Mouse (Mus musculus) midbrain, embryonic 16.5 days (tissue): ENCODE measurements around the gene Rabepk. TPM values are rescaled to one million over a fixed set of nuclear protein-coding genes. Genes with fewer than 3 reads are reported as not detected.
"Not testable (repeated sequence)": the region's sequence is repeated elsewhere in the genome, so short reads cannot be mapped to it uniquely, and the experiment has no call there.

Experiments
- ATAC-seq: fragments of 200-750 bp; cut with Nextera tagmentation; 2 replicates; pipeline ENCODE4 v1.8.0; 2017; ENCODE audit warnings: moderate TSS enrichment
- H3K27ac ChIP-seq: fragments of 300-500 bp; sonication (generic); 2 replicates; pipeline ENCODE4 v1.5.1; 2014; ENCODE audit warnings: mild to moderate bottlenecking, low read length, mixed read lengths
- H3K27me3 ChIP-seq: fragments of 300-500 bp; sonication (generic); 2 replicates; pipeline ENCODE4 v1.6.1; 2014; ENCODE audit warnings: low read depth, low read length, mixed read lengths; ENCODE audit not compliant: control insufficient read depth, insufficient read depth
- H3K36me3 ChIP-seq: fragments of 300-500 bp; sonication (generic); 2 replicates; pipeline ENCODE4 v1.6.1; 2014; ENCODE audit warnings: mild to moderate bottlenecking, low read length, moderate library complexity, mixed read lengths; ENCODE audit not compliant: control insufficient read depth, insufficient read depth
- H3K4me1 ChIP-seq: fragments of 300-500 bp; sonication (generic); 2 replicates; pipeline ENCODE4 v1.6.1; 2014; ENCODE audit warnings: mild to moderate bottlenecking, low read length, mixed read lengths; ENCODE audit not compliant: control insufficient read depth, insufficient read depth
- H3K4me2 ChIP-seq: fragments of 300-500 bp; sonication (generic); 2 replicates; pipeline ENCODE4 v1.6.1; 2014; ENCODE audit warnings: mild to moderate bottlenecking, low read length, mixed read lengths
- H3K4me3 ChIP-seq: fragments of 300-500 bp; sonication (generic); 2 replicates; pipeline ENCODE4 v1.5.1; 2014; ENCODE audit warnings: low read depth, mild to moderate bottlenecking, low read length, moderate library complexity, mixed read lengths
- H3K9ac ChIP-seq: fragments of 300-500 bp; sonication (generic); 2 replicates; pipeline ENCODE4 v1.6.1; 2014; ENCODE audit warnings: low read depth, low read length, mixed read lengths
- H3K9me3 ChIP-seq: fragments of 300-500 bp; sonication (generic); replicated peaks from 2 replicates; pipeline ENCODE4 v1.6.1; 2014; ENCODE audit warnings: mild to moderate bottlenecking, low read length, mixed read lengths; ENCODE audit not compliant: control insufficient read depth, poor library complexity, severe bottlenecking
- WGBS: fragments of 180-500 bp; shearing (Covaris S2); extraction: QIAGEN DNeasy Blood & Tissue Kit; methylation state at CpG from one replicate; pipeline ENCODE4 v1.1.7; 2014; 5-methylcytosine and 5-hydroxymethylcytosine counted together
- polyA plus RNA-seq: library from polyadenylated mRNA; unstranded; fragments of >200 nt; fragmentation: Nextera tagmentation; extraction: Ambion mirVana; gene quantifications from 2 replicates; pipeline ENCODE4 v1.2.1, GENCODE M21; 2015

The Rabepk gene
- polyA plus RNA-seq, 1 experiment from 2014 or later = 27.4 TPM

DNA sequence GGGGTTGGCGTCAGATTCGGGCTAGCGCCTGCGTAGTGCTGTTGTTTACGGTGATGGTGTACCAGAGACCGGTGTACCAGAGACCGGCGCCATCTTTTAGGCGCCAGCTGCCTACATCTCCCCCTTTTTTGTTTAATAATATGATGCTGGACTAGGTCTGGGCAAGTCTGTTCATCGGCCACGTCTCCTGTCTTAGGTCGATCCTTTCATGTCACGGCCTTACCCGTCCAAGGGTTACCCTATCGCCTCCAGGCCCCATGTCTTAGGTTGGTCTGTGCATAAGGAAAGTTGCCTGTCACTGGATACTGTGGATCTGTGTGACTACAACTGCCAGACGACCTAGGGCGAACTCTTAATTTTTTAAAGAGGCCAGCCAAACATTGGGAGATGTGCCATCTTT lies 30.4 kb upstream of the Rabepk start:
- H3K27me3 ChIP-seq, H3K36me3 ChIP-seq, ATAC-seq, H3K4me2 ChIP-seq, H3K9ac ChIP-seq, H3K4me3 ChIP-seq, H3K27ac ChIP-seq, H3K9me3 ChIP-seq, H3K4me1 ChIP-seq: not testable (repeated sequence)
- 96% methylated on average over 17 of the region's 17 CpGs for WGBS

- 83% methylated on average over 1 of the region's 1 CpGs for WGBS
- peaks cover 24% of the 10 kb centered on the region for H3K4me1 ChIP-seq
These were observed 28.3 kb upstream of the Rabepk start for GRCm38 (mm10) chr2:34828026-34828425.

GRCm38 (mm10) chr2:34827591-34827990 lies 27.9 kb upstream of the Rabepk start:
- Histone ChIP-seq H3K4me3 (no peak overlapping the region), H3K27me3 (no peaks in the 10 kb centered on the region; the same call in 1 of the 2 replicates), H3K9me3 (no peaks in the 10 kb centered on the region), H3K27ac (no peak overlapping the region), H3K4me2 (no peak overlapping the region), H3K36me3 (no peaks in the 10 kb centered on the region), H3K9ac (no peak overlapping the region), H3K4me1 (peaks cover 24% of the 10 kb centered on the region)
- no peak for ATAC-seq
- WGBS = 91% methylated on average over 4 of the region's 4 CpGs

More at GRCm38 (mm10) chr2:34828026-34828425, 28.3 kb upstream of the Rabepk start:
- ATAC-seq = no peak
- Histone ChIP-seq H3K27ac (no peak overlapping the region), H3K27me3 (no peaks in the 10 kb centered on the region; the same call in 1 of the 2 replicates), H3K4me2 (no peak overlapping the region), H3K9ac (no peak overlapping the region), H3K9me3 (no peaks in the 10 kb centered on the region), H3K36me3 (no peaks in the 10 kb centered on the region), H3K4me3 (no peak overlapping the region)

GRCm38 (mm10) chr2:34826460-34827231 lies 26.9 kb upstream of the Rabepk start:
- Histone ChIP-seq H3K4me1 (peaks cover 24% of the 10 kb centered on the region), H3K27me3 (no peaks in the 10 kb centered on the region; the same call in 1 of the 2 replicates), H3K36me3 (no peaks in the 10 kb centered on the region), H3K9me3 (no peaks in the 10 kb centered on the region), H3K4me3 (peak overlapping the region; percentile 99), H3K9ac (peak overlapping the region; percentile 96), H3K27ac (peak overlapping the region; percentile 88), H3K4me2 (peak overlapping the region; percentile 85)
- WGBS = 33% methylated on average over 19 of the region's 21 CpGs
- 0 out of 2 replicates have a peak, but pooled peaks have one; percentile 27 for ATAC-seq

DNA sequence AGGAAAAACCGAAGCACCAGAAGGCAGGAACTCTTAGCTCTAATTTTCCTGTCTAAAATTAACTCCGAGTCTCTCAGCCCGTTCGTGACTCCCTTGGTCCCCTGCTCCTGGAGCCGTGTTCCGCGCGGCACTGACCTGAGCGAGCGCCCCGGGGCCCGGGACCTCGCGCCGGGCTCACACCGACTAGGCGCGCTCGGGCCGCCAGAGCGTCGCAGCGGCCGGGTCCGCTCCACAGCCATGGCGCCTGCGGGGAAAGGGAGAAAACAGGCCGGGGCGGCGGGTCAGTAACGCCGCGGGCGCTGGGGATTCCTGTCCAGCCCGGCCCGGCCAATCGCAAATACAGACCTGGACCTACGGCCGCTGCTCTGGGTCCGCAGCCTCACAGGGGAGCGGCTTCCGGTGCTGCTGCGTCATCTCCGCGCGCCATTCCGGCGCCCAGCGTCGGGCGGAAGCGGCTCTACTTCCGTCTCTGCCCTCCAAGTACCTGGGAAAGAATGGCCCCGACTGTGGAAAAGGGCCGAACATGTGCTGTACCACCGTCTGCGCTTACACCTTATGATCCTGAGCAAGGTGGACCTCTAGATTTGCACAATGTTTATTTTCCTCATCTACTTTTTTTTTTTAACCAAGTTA lies 26.2 kb upstream of the Rabepk start, which contains the start of gene Fbxw2:
TSS of gene Fbxw2 (minus strand) at position 485 of the 633 bp plus-strand sequence.
- Histone ChIP-seq H3K4me3 (peak within 1 kb of the TSS; percentile 99), H3K27ac (peak within 1 kb of the TSS; percentile 88), H3K36me3 (no peaks in the 10 kb centered on the region), H3K4me1 (peaks cover 24% of the 10 kb centered on the region), H3K4me2 (peak within 1 kb of the TSS; percentile 85), H3K27me3 (no peaks in the 10 kb centered on the region; the same call in 1 of the 2 replicates), H3K9ac (peak within 1 kb of the TSS; percentile 96), H3K9me3 (no peaks in the 10 kb centered on the region)
- WGBS = under 1% methylated on average over 50 of the region's 57 CpGs
- ATAC-seq = peak; percentile 98

DNA sequence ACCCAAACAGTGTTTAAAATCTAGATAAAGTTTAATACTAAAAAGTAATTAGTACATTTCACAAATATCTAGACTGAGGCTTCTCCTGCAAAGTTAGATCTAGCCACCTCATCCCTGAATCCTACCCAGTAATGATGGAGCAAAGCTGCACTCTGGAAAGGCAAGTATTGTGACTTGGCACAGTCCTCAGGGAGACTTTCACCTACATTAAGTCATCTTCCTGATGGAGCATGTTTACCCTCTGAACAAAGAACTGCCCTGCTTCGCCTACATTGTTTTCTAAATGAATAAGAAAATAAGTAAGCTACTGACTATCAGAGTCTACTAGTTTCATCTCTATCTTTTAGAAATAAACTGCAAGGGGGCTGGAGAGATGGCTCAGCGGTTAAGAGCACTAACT lies 18.8 kb upstream of the Rabepk start:
- no peak for ATAC-seq
- Histone ChIP-seq H3K27me3 (no peaks in the 10 kb centered on the region), H3K4me1 (peaks cover under 1% of the 10 kb centered on the region; the same call in 1 of the 2 replicates), H3K36me3 (peaks cover 11% of the 10 kb centered on the region), H3K27ac (no peak overlapping the region), H3K9me3 (no peaks in the 10 kb centered on the region), H3K4me3 (no peak overlapping the region), H3K4me2 (no peak overlapping the region), H3K9ac (no peak overlapping the region)
- 100% methylated on average over 2 of the region's 2 CpGs for WGBS

GRCm38 (mm10) chr2:34815893-34816292 lies 16.2 kb upstream of the Rabepk start:
- H3K36me3 ChIP-seq = peaks cover 19% of the 10 kb centered on the region
- not testable (repeated sequence) for ATAC-seq, H3K4me2 ChIP-seq, H3K4me3 ChIP-seq, H3K9me3 ChIP-seq, H3K27me3 ChIP-seq, H3K27ac ChIP-seq, H3K9ac ChIP-seq, H3K4me1 ChIP-seq
- 92% methylated on average over 2 of the region's 2 CpGs for WGBS

GRCm38 (mm10) chr2:34812706-34813105 lies 13.0 kb upstream of the Rabepk start:
- H3K36me3 ChIP-seq = peaks cover 15% of the 10 kb centered on the region
- no peak for ATAC-seq
- H3K9ac ChIP-seq = no peak overlapping the region
- WGBS = 87% methylated on average over 7 of the region's 7 CpGs
- H3K27me3 ChIP-seq = no peaks in the 10 kb centered on the region
- H3K9me3 ChIP-seq = no peaks in the 10 kb centered on the region
- no peaks in the 10 kb centered on the region for H3K4me1 ChIP-seq
- no peak overlapping the region for H3K4me3 ChIP-seq
- H3K27ac ChIP-seq = no peak overlapping the region
- H3K4me2 ChIP-seq = no peak overlapping the region

- Histone ChIP-seq H3K9ac (no peak overlapping the region), H3K4me3 (no peak overlapping the region), H3K27me3 (no peaks in the 10 kb centered on the region), H3K4me2 (no peak overlapping the region), H3K36me3 (peaks cover 15% of the 10 kb centered on the region), H3K9me3 (no peaks in the 10 kb centered on the region), H3K27ac (no peak overlapping the region), H3K4me1 (no peaks in the 10 kb centered on the region)
- no peak for ATAC-seq
- 96% methylated on average over 3 of the region's 3 CpGs for WGBS
These were observed 11.1 kb upstream of the Rabepk start for GRCm38 (mm10) chr2:34810775-34811174.
